Mouse (Mus musculus) lung, postnatal 0 days (tissue): Measurements from ENCODE around the gene Mkrn1.

ENCODE experiments used
- CTCF ChIP-seq: IDR thresholded peaks from 2 replicates; pipeline ENCODE4 v1.5.1; 2016; ENCODE audit warnings: antibody characterized with exemption, mild to moderate bottlenecking
- EP300 ChIP-seq: IDR thresholded peaks from 2 replicates; pipeline ENCODE4 v1.6.1; 2016; ENCODE audit warnings: antibody characterized with exemption, mild to moderate bottlenecking, control low read depth

DNA sequence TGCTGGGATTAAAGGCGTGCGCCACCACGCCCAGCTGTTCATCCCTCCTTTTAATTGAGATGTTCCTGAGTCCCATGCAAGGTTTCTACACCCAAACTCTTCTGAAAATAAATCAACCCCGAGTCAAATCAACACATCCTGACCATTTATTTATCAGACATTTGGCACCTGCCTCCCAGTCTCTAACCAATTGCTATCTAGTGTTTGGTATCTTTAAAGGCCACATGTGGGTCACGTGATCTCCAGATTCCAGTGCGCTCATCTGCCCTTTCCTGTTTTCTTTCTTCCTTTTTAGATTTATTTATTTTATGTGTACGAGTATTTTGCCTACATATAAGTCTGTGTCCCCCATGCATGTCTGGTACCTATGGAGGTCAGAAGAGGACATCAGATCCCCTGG is 3.4 kb upstream of the Mkrn1 start:
- TF ChIP-seq CTCF (no peak), EP300 (no peak)
